Mouse (Mus musculus): Measurements from ENCODE around the gene Gm5868. TPM values are rescaled to one million over a fixed set of nuclear protein-coding genes. Genes with fewer than 3 reads are reported as not detected.

Gm5868 gene
- total RNA-seq, 4 experiments from 2014 or later: 0.64 to 2.3 (median 1.5) TPM

Other genes with a start within 250 kb of the Gm5868 start
- gene Corin, start 83.1 kb downstream of the Gm5868 start, total RNA-seq (2022): under 1 TPM in 1 of 4 experiments, not detected in 3; 0.06 TPM
- 10 to 100 TPM; 12.5 to 24.1 (median 19.2) TPM for gene Nfxl1, start 27.9 kb downstream of the Gm5868 start, total RNA-seq (2022)
- not detected for gene Zar1, start 6.3 kb downstream of the Gm5868 start, total RNA-seq (2022)
- gene Cnga1, start 56.7 kb upstream of the Gm5868 start, total RNA-seq (2022): under 1 TPM in 1 of 4 experiments, not detected in 3; 0.15 TPM
- 1 to 10 TPM in 1 of 4 experiments, under 1 TPM in 3; 0.24 to 3.5 (median 0.60) TPM for gene Nipal1, start 60.2 kb upstream of the Gm5868 start, total RNA-seq (2022)
- gene Txk, start 165.2 kb upstream of the Gm5868 start, total RNA-seq (2022): under 1 TPM; 0.07 to 0.27 (median 0.16) TPM